Mouse (Mus musculus): ENCODE results near the gene BC055324. TPM values are rescaled to one million over a fixed set of nuclear protein-coding genes. Genes with fewer than 3 reads are reported as not detected.

BC055324 gene
- total RNA-seq, 2 experiments from 2014 or later: 0.21 to 0.31 TPM

Other genes starting within 250 kb of the BC055324 start
- 10 to 100 TPM; 20.0 to 22.9 TPM for gene Kifap3, start 215.2 kb downstream of the BC055324 start, total RNA-seq (2021)
- gene Scyl3, start 65.7 kb downstream of the BC055324 start, total RNA-seq (2021): 1 to 10 TPM; 3.2 to 3.8 TPM
- gene Mettl18, start 93 bp upstream of the BC055324 start, total RNA-seq (2021): 1 to 10 TPM; 3.3 to 3.9 TPM
- not detected for gene Sele, start 53.4 kb upstream of the BC055324 start, total RNA-seq (2021)
- gene Sell, start 67.2 kb upstream of the BC055324 start, total RNA-seq (2021): not detected
- gene Selp, start 120.5 kb upstream of the BC055324 start, total RNA-seq (2021): under 1 TPM; 0.27 to 0.62 TPM
- under 1 TPM; 0.05 to 0.09 TPM for gene F5, start 157.0 kb upstream of the BC055324 start, total RNA-seq (2021)